Mouse (Mus musculus): Measurements from ENCODE around the gene Nsmce1. TPM values are rescaled to one million over a fixed set of nuclear protein-coding genes. Genes with fewer than 3 reads are reported as not detected.

Nsmce1 gene
- polyA plus RNA-seq, 1 experiment from 2014 or later, result 115 TPM

Other genes with a start within 250 kb of the Nsmce1 start
- 9.3 and 10.4 TPM in 2 replicates for gene Kdm8, start 46.9 kb downstream of the Nsmce1 start, polyA plus RNA-seq (2015; fragmentation: Nextera tagmentation; extraction: Ambion mirVana)
- 12.6 and 14.5 TPM in 2 replicates for gene Il4ra, start 60.5 kb upstream of the Nsmce1 start, polyA plus RNA-seq (2015; fragmentation: Nextera tagmentation; extraction: Ambion mirVana)
- gene Il21r, start 111.8 kb upstream of the Nsmce1 start, polyA plus RNA-seq (2015; fragmentation: Nextera tagmentation; extraction: Ambion mirVana), result 0.38 and 0.59 TPM in 2 replicates
- gene Gtf3c1, start 216.2 kb upstream of the Nsmce1 start, polyA plus RNA-seq (2015; fragmentation: Nextera tagmentation; extraction: Ambion mirVana), result 15.8 and 18.8 TPM in 2 replicates
- gene D430042O09Rik, start 216.3 kb upstream of the Nsmce1 start, polyA plus RNA-seq (2015; fragmentation: Nextera tagmentation; extraction: Ambion mirVana), result 6.0 and 7.0 TPM in 2 replicates